Mouse (Mus musculus) forebrain, postnatal 0 days (tissue): ENCODE results near the gene Crb2. TPM values are rescaled to one million over a fixed set of nuclear protein-coding genes. Genes with fewer than 3 reads are reported as not detected.

ENCODE experiments used
- ATAC-seq: fragments of 200-750 bp; cut with Nextera tagmentation; 2 replicates; pipeline ENCODE4 v1.8.0; 2017; ENCODE audit warnings: mild to moderate bottlenecking, moderate library complexity
- DNase-seq: peaks from one replicate; pipeline ENCODE4 v3.0.0-alpha.2; 2015
- H3K27ac ChIP-seq: fragments of 300-500 bp; sonication (generic); 2 replicates; pipeline ENCODE4 v1.5.1; 2014; ENCODE audit warnings: low read depth, mild to moderate bottlenecking, antibody characterized with exemption, low read length, moderate library complexity, mixed read lengths
- H3K27me3 ChIP-seq: fragments of 300-500 bp; sonication (generic); 2 replicates; pipeline ENCODE4 v1.6.1; 2014; ENCODE audit warnings: mild to moderate bottlenecking, low read length, mixed read lengths; ENCODE audit not compliant: insufficient read depth
- H3K36me3 ChIP-seq: fragments of 300-500 bp; sonication (generic); 2 replicates; pipeline ENCODE4 v1.6.1; 2014; ENCODE audit warnings: mild to moderate bottlenecking, moderate library complexity; ENCODE audit not compliant: insufficient read depth
- H3K4me1 ChIP-seq: fragments of 300-500 bp; sonication (generic); 2 replicates; pipeline ENCODE4 v1.6.1; 2014; ENCODE audit warnings: antibody characterized with exemption; ENCODE audit not compliant: insufficient read depth
- H3K4me2 ChIP-seq: fragments of 300-500 bp; sonication (generic); 2 replicates; pipeline ENCODE4 v1.6.1; 2014; ENCODE audit warnings: low read depth, mild to moderate bottlenecking, moderate library complexity
- H3K4me3 ChIP-seq: fragments of 300-500 bp; sonication (generic); 2 replicates; pipeline ENCODE4 v1.5.1; 2014; ENCODE audit warnings: low read depth, low read length, mixed read lengths
- H3K9ac ChIP-seq: fragments of 300-500 bp; sonication (generic); 2 replicates; pipeline ENCODE4 v1.6.1; 2014; ENCODE audit warnings: mild to moderate bottlenecking
- H3K9me3 ChIP-seq: fragments of 300-500 bp; sonication (generic); 2 replicates; pipeline ENCODE4 v1.6.1; 2016; ENCODE audit warnings: low read length
- CTCF ChIP-seq: sonication (generic); IDR thresholded peaks from 2 replicates; pipeline ENCODE4 v1.5.1; 2016; ENCODE audit warnings: antibody characterized with exemption, control low read depth, low read depth
- WGBS: fragments of 180-500 bp; shearing (Covaris S2); extraction: QIAGEN DNeasy Blood & Tissue Kit; methylation state at CpG from one replicate; pipeline ENCODE4 v1.1.7; 2014; 5-methylcytosine and 5-hydroxymethylcytosine counted together
- polyA plus RNA-seq: library from polyadenylated mRNA; unstranded; fragments of >200 nt; fragmentation: Nextera tagmentation; extraction: Ambion mirVana; gene quantifications from 2 replicates; pipeline ENCODE4 v1.2.1, GENCODE M21; 2015
- total RNA-seq: library from RNA; depleted of rRNA; stranded (reverse); fragments of >200 nt; gene quantifications from 2 replicates; pipeline ENCODE4 v1.2.3, GENCODE M21; 2014

Gene Crb2
- total and polyA plus RNA-seq, 2 experiments from 2014 or later = 2.7 to 6.0 TPM

DNA sequence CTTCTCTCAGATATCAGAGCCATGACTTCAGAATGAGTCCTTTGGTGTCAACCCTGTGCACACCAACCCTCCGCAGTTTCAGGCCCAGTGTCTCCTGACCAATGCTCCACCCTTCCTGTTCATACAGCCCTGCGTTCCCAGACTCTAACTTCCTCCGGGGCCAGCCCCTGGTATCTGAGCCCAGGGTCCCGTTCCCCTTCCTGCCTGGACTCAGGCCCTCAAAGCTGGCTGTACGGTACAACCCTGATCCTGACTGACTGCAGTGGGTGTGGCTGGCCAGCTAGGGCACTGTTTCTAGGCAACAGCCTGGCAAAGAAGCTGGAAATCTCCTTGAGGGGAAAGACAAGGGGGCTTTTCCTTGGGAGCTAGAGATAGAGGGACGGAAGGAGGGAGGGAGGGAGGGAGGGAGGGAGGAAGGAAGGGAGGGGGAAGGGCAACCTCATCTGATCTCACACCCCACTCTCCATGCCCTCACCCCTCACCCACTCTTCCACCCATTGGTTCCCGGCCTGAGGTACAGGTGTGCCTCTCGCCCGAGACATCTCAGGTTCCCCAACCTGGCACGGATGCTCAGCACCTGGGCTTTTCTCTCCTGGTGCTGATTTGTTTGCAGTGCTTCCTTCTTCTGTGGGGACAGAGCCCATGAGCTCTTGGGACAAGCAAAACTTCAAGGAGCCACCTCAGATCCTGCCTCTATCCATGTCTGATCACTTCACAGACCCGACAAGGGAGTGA, 9.9 kb upstream of the Crb2 start:
- Histone ChIP-seq H3K27ac (no peak overlapping the region), H3K4me2 (no peak overlapping the region), H3K27me3 (no peaks in the 10 kb centered on the region), H3K4me1 (peaks cover 19% of the 10 kb centered on the region), H3K4me3 (no peak overlapping the region), H3K36me3 (no peaks in the 10 kb centered on the region), H3K9ac (no peak overlapping the region), H3K9me3 (no peaks in the 10 kb centered on the region)
- WGBS = 38% methylated on average over 11 of the region's 11 CpGs
- TF ChIP-seq CTCF = no peak
- DNase-seq = no peak
- peak; percentile 10; the same call in 1 of the 2 replicates for ATAC-seq

GRCm38 (mm10) chr2:37767080-37767547, 8.9 kb upstream of the Crb2 start:
- TF ChIP-seq CTCF = no peak
- no peaks in the 10 kb centered on the region for H3K36me3 ChIP-seq
- 0 out of 2 replicates have a peak overlapping the region, but pooled peaks have one; percentile 8 for H3K4me2 ChIP-seq
- H3K27ac ChIP-seq = no peak overlapping the region
- H3K9ac ChIP-seq = no peak overlapping the region
- ATAC-seq (peak; percentile 19; the same call in 1 of the 2 replicates), DNase-seq (peak; percentile 79)
- peaks cover 19% of the 10 kb centered on the region for H3K4me1 ChIP-seq
- no peaks in the 10 kb centered on the region for H3K9me3 ChIP-seq
- no peak overlapping the region for H3K4me3 ChIP-seq
- no peaks in the 10 kb centered on the region for H3K27me3 ChIP-seq
- 8% methylated on average over 9 of the region's 9 CpGs for WGBS

DNA sequence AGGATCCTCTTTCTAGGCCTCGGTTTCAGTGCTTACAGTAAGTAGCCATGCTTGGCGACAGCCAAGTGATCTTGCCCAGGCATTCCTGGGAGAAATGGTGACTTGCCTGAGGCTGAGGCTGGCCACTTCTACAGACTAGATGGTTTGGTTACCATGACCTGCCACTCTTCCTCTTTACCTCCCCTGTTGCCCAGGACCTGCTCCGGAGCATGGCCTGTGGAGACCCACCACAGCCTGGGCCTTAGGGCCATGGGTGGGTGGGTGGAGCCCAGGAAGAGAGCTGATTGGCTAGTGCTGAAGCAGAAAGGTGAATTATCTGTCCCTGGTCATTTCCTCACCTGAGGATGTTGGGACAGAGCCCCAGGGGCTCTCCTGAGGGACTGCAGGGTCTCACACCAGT, 8.3 kb upstream of the Crb2 start:
- Histone ChIP-seq H3K4me3 (no peak overlapping the region), H3K36me3 (no peaks in the 10 kb centered on the region), H3K9me3 (no peaks in the 10 kb centered on the region), H3K27me3 (no peaks in the 10 kb centered on the region), H3K27ac (no peak overlapping the region), H3K4me2 (no peak overlapping the region), H3K4me1 (peaks cover 19% of the 10 kb centered on the region), H3K9ac (no peak overlapping the region)
- 69% methylated on average over 3 of the region's 3 CpGs for WGBS
- DNase-seq (no peak), ATAC-seq (no peak)
- no peak for TF ChIP-seq CTCF

DNA sequence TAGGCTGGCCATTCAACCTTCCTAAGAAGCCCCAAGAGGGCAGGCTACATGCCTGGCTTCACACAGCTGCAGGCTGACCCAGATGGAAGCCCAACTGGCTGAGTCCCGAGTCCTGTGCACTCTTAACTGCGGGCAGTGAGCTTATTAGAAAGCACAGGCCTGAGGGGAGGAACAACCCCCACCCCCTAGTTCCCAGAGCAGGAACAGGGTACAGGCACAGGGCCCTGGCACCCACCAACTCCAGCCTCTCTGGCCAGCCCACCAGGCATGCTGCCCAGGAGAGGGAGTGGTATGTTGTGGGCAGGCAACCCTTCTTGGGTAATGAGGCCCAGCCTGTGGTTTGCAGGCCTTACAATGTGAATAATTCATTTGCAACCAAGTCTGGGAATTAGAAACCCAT, 7.1 kb upstream of the Crb2 start:
- peak; percentile 56 for ATAC-seq
- H3K27ac ChIP-seq = 0 out of 2 replicates have a peak overlapping the region, but pooled peaks have one; percentile 35

DNA sequence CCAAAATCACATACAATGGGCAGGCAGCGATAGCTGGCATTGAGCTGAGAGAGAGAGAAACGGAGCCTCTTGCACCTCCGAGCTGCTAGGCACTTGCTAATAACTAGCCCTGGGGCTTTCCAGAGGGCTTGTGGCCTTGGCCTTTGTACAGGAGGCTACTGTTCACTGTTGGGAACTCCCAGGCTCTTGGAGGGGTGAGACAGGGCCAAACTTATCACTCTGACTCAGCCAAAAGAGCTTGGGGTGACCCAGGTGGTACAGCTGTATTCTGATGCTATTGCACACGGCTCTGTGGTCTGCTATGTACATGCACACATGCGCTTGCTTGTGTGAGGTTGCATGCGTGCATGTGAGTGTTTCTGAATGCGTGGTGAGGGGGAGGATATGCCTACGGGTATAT, 6.3 kb upstream of the Crb2 start:
- Histone ChIP-seq H3K4me3 (no peak overlapping the region), H3K4me2 (no peak overlapping the region), H3K36me3 (no peaks in the 10 kb centered on the region), H3K27me3 (no peaks in the 10 kb centered on the region), H3K4me1 (peaks cover 19% of the 10 kb centered on the region), H3K9ac (no peak overlapping the region), H3K27ac (no peak overlapping the region), H3K9me3 (no peaks in the 10 kb centered on the region)
- no peak for TF ChIP-seq CTCF
- DNase-seq (no peak), ATAC-seq (no peak)
- WGBS = 71% methylated on average over 8 of the region's 8 CpGs

More for the DNA sequence above, 7.1 kb upstream of the Crb2 start:
- H3K27me3 ChIP-seq = no peaks in the 10 kb centered on the region
- H3K36me3 ChIP-seq = no peaks in the 10 kb centered on the region
- no peak overlapping the region for H3K4me2 ChIP-seq
- TF ChIP-seq CTCF = no peak
- 23% methylated on average over 2 of the region's 2 CpGs for WGBS
- no peak overlapping the region for H3K4me3 ChIP-seq
- H3K4me1 ChIP-seq = peaks cover 19% of the 10 kb centered on the region
- peak; percentile 70 for DNase-seq
- no peak overlapping the region for H3K9ac ChIP-seq
- no peaks in the 10 kb centered on the region for H3K9me3 ChIP-seq

DNA sequence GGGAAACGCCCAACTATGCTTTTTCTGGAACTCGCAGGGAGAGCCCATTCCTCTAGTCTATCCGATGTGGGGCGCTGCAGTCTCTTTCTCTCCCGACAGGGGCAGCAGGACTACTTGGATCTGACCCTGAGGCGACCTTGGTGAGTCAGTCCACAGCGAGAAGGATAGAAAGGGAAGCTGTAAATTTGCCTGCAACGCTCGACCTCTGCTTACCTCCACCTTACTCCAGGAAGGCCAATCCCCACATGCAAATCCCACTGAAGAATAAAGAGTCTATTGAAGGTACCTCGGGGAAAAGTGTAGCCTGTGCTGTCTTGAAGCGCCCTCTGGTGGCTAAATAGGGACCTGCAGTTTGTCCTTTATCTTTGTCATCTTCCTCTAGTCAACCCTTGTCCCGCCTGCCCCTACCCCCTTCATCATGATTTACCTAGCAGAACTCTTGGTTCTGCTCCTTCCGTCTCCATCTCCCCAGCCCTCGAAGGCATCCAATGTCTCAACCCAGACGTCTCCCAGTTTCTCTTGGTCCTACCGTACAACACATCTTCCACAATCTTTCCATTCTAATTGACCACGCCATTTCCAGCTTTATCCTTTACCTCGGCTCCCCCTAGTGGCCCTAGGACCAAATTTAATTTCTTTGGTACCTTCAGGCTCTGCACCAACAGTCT, 4.3 kb upstream of the Crb2 start:
- no peaks in the 10 kb centered on the region for H3K36me3 ChIP-seq
- peak overlapping the region; percentile 44 for H3K4me2 ChIP-seq
- peak overlapping the region; percentile 28 for H3K4me3 ChIP-seq
- peak; percentile 83 for TF ChIP-seq CTCF
- H3K27me3 ChIP-seq = no peaks in the 10 kb centered on the region
- ATAC-seq (peak; percentile 79), DNase-seq (peak; percentile 95)
- peak overlapping the region; percentile 43 for H3K9ac ChIP-seq
- no peaks in the 10 kb centered on the region for H3K9me3 ChIP-seq
- under 1% methylated on average over 18 of the region's 18 CpGs for WGBS
- H3K27ac ChIP-seq = 0 out of 2 replicates have a peak overlapping the region, but pooled peaks have one; percentile 1
- peaks cover 4% of the 10 kb centered on the region for H3K4me1 ChIP-seq

GRCm38 (mm10) chr2:37774571-37774970, 1.5 kb upstream of the Crb2 start:
- ATAC-seq (no peak), DNase-seq (peak; percentile 71)
- no peak overlapping the region for H3K4me2 ChIP-seq
- no peak overlapping the region for H3K9ac ChIP-seq
- no peaks in the 10 kb centered on the region for H3K36me3 ChIP-seq
- 9% methylated on average over 5 of the region's 5 CpGs for WGBS
- peaks cover 2% of the 10 kb centered on the region; the same call in 1 of the 2 replicates for H3K4me1 ChIP-seq
- H3K27ac ChIP-seq = no peak overlapping the region
- no peak overlapping the region for H3K4me3 ChIP-seq
- no peaks in the 10 kb centered on the region for H3K9me3 ChIP-seq
- H3K27me3 ChIP-seq = no peaks in the 10 kb centered on the region
- TF ChIP-seq CTCF = peak; percentile 82
